Mouse (Mus musculus) T-helper 1 cell (primary cell): ENCODE results near the gene 9230104L09Rik.

ENCODE experiments used
- in situ Hi-C: fragments of 300-600 bp; cut with MboI, MseI; formaldehyde crosslinking; loops from one replicate; pipeline ENCODE4 v1.15.1; 2025; ENCODE audit warnings: high pct_unique_total_duplicates

9230104L09Rik gene

DNA sequence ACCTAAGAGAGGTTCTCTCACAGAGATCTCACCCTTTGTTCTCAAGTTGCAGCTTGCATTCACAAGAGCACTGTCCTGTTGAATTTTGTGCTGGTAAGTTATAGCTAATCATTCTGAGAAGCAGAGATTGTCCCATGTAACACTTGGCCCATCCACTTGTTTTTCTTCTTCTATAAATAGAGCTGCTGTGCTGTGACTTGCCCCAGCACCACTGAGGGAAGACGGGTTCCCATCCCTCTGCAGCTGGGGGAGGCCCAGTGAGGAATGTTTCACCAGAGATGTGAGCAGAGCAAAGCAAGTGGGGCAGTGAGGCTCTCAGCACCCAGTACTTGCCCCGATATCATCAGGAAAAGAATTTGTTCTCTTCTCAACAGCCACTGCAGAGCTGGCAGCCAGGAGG, at the start of gene 9230104L09Rik:
Gene 9230104L09Rik, minus strand, starts transcription at position 73 of the 400 bp plus-strand sequence.
- in situ Hi-C loops = no loop called here

DNA sequence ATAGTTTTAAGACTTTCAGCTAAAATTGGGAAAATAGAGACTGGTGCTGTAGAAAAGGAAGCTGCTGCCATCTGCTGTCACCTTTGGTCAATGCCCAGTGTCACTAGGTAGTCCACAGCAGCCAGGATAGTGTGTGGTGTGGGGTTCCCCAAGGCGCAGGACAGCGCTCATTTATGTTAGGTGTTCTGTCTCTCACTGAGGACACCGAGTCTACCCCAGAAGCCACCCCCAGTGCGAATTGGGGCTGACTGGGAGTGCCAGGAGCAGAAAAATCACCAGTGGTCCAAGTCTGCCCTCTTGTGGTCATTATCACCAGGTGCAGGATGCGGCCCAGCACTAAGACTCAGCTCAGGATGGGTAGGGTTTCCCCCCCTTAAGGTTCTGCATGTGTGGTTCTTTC, 37.4 kb upstream of the 9230104L09Rik start:
- in situ Hi-C loops = loop anchor here (5.0 to 10.0 kb wide), 2 partner anchors 50 to 147 kb away; partner anchors contain the start of gene Cstl1

DNA sequence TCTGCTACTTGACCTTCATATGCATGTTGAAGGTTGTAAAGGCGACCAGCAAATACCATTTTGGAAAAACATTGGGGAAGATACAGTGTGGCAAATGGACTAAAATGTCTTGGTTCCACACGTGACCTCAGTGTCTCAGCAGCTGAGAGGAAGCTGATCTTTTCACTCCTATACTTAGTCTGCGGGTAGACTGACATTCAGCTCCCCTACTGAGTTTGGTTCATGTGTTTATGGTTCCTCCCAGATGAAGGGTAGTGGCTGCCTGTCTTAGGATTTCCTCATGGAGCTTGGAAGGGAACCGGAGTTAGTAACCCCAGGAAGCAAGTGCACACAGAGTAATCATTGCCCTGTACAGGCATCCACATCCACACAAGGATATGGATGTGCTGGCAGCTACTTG, 35.5 kb upstream of the 9230104L09Rik start:
- in situ Hi-C loops = loop anchor here (5.0 to 10.0 kb wide), 2 partner anchors 48 to 146 kb away; partner anchors contain the start of gene Cstl1

DNA sequence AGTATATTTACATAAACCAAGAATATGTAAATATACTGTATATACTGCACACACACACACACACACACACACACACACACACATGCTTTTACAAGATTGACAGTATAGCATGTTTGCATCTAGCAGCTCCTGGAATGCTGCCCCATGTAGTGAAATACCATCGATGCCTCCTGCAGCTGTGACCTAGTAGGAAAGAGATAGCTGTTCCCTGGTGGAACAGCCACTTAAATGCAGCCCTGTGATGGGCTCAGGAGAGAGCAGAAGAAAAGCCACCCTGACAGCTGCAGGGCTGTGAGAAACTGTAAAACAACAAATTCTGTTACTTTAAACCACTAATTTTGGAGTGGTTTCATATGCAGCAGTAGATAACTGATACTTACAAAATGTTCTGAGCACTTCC, 31.4 kb upstream of the 9230104L09Rik start:
- in situ Hi-C loops = loop anchor here (5.0 kb wide), 1 partner anchor 209 kb away; no protein-coding TSS in a partner anchor

DNA sequence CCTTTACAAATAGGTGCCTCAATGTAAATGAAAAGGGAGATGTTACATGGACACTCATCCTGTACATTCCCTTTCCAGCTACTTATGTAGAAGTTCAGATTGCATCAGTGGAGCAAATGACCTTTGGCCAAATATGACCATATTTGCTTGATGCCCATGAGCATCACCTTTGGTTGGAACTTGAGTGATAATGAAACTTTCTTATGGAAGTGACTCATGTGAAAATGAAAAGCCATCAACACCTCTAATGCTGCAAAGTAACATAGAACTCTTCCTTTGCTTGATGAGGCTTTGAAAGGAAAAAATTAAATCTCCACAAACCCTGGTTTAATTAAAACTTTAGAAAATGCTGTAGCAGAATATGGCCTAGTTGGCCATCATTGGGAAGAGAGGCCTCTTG, 28.3 kb upstream of the 9230104L09Rik start:
- in situ Hi-C loops = no loop called here

DNA sequence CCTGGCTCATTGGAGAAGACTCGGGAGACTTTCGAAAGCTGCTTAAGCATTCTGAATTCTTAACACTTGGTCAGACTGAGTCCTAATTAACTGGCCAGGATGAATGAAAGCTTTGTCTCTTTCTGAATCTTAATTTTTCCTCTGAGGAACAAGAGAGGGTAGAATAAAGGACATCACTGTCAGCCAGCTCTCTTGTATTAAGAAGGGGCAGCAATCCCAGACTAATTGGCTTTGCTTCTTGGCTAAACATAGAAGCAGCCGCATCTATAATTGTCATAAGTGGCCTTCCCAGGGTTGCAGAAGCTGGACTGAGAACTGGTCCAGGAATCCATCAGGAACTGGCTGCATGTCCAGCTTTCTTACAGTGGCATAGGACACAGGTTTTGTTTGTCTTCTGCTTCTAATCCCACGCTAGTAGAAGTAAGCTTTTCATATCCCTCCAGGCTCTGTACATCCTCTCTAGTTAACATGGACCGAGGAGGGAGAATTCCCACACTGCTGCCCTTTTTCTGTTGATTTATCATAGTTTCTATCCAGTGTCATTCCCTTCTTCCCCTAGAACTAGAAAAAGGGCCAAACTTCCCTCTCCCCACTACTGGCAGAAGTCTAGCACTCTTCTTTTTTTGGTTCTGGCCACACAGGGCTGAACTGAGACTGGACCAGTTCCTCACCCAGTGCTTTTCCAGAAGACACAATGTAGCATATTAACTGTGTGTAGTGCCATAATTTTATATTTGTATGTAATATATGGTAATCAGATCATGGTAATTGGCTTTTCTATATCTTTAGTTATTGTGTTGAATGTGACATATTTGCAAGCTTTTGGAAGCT, 25.4 kb upstream of the 9230104L09Rik start:
- in situ Hi-C loops = no loop called here

DNA sequence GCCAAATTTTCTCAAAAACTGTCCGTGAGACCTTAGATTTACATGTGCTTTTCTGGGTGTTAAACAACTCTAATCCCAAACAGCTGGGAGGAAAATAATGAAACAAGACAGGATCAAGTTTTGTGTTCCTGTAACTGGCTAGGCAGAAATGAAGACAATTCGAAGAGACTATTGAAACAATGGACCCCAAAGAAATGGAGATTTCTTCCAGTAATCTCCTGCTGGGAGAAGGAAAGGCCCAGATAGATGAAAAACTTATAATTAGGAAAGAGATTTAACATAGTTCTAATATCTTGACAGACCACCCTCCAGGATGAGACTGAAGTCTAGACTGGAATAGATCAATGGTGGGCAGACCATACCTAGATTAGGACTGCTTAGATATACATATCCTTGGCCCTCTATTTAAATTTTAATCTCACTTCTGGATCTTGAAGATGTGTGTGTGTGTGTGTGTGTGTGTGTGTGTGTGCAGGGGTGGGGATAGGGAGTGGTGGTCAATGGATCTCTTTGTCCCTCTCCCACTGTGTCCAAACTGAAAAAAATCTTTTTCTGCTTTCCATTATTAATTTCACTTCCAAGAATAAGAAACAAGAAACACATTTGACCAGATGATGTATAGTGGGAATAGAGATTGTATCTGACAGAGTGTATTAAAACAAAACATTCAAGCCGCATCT, 24.6 kb upstream of the 9230104L09Rik start:
- in situ Hi-C loops = no loop called here

DNA sequence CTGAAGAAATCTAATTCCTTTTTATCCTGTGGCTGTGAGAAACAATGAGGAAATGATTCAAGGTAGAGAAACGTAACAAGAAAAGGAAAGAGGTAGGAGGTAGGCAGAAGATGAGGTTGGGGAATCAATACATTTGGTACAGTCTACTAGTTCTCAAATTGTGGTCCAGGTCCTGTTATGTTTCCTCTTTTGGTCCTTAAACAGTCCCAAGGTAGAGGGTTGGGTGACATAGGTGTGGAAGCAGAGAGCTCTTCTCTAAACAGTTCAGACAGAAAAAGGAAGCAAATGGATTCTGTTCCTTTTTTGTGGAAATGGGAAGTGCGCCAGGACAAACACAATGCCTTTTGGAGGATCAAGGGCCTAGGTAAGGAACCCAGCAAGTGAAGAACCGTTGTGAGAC, 24.0 kb upstream of the 9230104L09Rik start:
- in situ Hi-C loops = no loop called here

DNA sequence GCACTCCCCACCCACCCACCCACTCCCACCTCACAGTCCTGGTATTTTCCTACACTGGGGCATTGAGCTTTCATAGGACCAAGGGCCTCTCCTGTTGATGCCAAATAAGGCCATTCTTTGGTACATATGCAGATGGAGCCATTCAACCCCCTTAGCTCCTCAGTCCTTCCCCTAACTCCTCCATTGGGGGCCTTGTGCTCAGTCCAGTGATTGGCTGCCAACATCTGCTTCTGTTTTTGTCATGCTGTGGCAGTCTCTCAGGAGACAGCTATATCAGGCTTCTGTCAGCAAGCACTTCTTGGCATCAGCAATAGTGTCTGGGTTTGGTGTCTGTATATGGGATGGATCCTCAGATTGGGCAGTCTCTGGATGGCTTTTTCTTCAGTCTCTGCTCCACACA, 19.9 kb upstream of the 9230104L09Rik start:
- in situ Hi-C loops = no loop called here

DNA sequence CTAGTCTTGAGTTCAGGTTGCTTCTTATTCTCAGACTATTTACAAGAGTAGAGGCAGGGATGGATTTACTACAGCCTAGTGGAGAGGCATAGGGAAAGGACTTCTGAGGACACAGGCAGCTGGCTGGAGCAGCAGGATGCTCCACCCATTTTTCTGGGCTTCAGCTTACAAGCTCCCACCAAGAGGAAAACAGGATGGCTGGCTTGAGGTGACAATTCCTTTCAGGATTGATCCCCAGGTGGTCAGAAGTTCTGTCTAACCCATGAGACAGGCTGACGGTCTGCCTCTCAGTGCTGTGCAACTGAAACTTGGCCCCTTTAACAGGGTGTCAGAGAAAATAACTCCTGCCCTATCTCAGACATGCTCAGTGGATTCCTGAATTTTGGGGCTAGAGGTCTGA, 14.4 kb upstream of the 9230104L09Rik start:
- in situ Hi-C loops = loop anchor here (10.0 kb wide), 1 partner anchor 204 kb away; the partner anchor contains the start of gene Nxt1

DNA sequence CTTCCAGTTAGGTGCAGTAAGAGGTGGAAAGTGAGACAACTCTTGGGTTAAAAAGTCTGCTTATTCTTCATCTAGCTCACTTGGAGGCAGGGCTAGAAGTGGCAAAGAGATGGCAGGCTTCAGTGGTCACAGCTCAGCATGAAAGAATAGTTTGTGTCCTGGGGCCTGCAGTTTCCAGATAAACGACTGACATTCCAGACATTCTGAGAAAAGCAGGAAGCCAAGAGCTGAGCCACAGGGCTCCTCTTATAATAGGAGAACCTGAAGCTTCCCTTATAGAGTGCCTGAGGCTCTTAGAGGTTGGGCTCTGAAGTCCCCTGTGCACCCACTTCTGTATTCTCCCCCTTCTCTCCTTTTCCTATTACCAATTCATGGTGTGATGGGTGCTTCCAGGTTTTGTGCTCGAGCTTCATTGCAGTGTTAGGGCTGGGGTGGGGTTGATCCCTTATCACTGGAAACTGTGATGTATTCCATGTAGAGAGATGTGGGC, 13.8 kb upstream of the 9230104L09Rik start:
- in situ Hi-C loops = loop anchor here (10.0 kb wide), 1 partner anchor 204 kb away; the partner anchor contains the start of gene Nxt1

DNA sequence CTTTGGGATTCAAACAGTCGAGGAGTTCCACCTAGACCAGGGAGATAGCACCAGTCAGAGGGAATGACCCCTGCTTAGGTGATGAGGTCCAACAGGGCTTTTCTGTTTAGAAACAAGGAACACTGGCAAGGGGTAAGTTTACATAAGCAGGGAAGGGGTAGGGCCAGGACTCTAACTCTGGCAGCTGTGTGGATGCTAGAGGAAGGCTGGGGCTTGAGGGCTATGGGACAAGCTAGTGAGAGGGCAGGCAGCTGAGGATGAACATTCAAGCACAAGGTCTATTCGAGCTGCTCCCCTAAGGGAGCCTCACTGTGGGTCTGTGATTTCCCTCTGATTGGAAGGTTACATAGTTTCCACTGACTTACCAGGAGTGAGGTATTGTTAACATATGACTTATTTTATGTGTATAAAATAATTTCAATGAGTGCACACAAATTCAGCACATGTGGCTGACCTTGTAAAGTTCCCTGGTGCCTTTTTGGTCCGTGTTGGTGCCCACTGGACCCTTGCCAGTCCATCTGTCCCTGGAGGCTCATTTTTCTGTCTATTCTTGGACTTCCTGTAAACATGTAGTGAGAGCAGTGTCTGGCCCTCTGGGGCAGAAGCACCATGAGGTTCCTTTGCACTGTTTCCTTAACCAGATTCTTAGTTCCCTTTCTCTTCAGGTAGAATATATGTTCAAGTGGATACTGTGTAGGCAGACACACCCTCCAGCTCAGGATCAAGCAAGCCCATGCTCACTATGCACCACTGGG, 12.4 kb upstream of the 9230104L09Rik start:
- in situ Hi-C loops = loop anchor here (10.0 kb wide), 1 partner anchor 202 kb away; the partner anchor contains the start of gene Nxt1

DNA sequence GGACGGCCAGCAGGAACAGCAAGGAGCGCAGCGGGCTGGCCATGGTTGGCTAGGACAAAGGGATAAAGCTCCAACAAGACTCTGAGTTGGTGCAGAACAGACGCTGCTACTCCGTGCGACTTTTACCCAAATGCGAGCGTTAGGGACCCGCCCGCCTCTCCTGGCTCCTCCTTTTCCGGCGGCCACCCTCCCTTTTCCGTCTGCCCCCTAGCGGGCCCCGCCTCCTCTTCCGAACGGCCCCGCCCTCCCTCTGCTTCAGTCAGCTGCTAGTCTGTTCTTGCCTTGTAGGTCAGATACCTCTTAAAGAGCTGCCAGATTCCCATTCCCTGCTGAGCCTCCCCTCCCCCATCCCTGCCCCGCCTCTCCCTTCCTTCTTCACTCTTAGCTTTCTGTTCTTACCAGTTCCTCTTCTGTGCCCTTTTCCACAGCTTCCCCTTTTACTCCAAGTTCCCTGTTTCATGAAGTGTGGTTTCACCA, 10.5 kb upstream of the 9230104L09Rik start, which contains the start of gene Cst3:
Gene Cst3, minus strand, starts transcription at position 358 of the 477 bp plus-strand sequence.
- in situ Hi-C loops = loop anchor here (10.0 kb wide), 1 partner anchor 201 kb away; the partner anchor contains the start of gene Nxt1

DNA sequence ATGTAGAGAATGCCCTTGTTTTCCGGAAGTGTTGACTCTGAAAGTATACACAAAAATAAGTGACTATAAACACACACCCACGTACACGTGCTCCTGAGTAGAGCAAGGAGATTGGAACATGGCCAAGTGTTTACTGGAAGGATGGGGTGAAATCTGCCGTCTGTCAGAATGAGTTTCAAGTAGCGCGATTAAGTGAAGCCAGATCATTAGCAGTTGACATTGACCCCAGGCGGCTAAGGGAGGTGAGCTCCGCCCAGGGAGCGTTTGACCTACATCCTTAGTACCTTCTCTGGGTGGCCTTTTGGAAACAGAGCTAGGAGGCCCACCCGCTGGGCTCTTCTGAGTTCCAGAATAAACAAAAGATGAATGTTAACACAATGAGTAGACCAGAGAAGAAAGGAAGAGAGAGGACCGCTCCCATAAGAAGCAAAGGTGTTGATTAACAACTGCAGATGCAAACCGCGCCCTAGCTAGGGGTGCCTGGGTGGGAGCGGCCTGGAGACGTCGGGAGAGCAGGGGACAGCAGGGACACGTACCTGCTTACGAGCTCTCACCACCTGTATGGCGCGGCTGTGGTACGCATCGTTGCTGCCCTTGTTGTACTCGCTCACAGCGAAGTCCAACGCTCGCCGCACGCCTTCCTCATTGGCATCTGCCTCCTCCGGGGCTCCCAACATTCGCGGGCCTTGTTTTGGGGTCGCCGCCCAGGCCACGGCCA, 9.9 kb upstream of the 9230104L09Rik start:
- in situ Hi-C loops = loop anchor here (5.0 to 10.0 kb wide), 2 partner anchors 200 to 1273 kb away; partner anchors contain the start of gene Nxt1

DNA sequence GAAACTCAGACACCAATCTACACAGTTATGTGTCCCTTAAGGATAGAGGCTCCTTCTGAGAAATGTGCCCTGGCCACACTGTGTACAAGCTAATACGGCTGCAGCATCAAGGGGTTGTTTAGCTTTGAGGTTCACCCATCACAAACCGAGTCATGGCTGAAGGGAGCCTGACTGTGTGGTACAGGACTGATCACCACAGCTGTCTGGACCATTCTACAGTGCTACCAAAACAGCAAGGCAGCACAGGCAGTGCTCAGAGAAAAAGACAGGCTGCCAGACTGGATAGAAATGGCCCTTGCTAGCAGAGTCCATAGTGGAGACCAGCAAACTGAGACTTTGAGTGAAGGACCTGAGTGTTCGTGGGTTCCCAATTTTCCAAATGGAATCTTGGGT, 9.4 kb upstream of the 9230104L09Rik start:
- in situ Hi-C loops = loop anchor here (5.0 to 10.0 kb wide), 2 partner anchors 199 to 1273 kb away; partner anchors contain the start of gene Nxt1

DNA sequence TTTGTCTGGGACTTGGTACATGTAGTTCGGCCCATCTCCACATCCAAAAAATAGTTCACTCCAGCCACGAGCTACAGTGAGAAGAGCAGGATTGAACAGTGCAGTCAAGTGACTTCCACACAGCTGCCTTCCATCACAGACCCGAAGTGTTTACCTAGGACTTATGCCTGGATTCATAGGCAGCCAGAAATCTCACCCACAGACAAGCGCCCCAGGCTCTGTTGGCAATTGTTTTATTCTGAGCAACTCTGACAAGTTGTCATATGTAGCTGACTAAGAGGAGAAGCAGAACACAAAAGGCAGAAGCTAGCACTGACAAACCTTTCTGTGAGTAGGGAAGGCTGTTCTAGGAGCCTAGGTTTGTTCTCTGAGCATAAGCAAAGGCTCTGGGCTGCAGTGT, 8.0 kb upstream of the 9230104L09Rik start:
- in situ Hi-C loops = loop anchor here (5.0 to 10.0 kb wide), 2 partner anchors 198 to 1274 kb away; partner anchors contain the start of gene Nxt1

DNA sequence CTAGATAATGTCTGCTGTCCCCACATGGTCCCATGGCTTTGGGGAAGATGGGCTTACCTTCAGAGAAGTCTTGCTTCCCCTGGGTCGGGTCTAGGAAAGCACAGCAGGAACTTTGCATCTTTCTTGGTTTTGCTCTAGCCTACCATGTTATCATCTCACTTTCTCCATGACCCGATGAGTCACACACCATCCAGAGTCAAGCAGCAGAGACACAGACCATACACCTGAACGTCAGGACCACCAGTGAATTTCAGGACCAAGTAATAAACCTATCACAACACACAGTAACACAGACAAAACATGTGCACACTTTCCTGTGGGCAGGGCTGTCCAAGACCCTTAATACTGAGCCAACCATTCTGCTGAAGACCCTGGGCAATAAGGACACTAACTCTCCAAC, 5.7 kb upstream of the 9230104L09Rik start:
- in situ Hi-C loops = loop anchor here (5.0 to 10.0 kb wide), 2 partner anchors 196 to 1277 kb away; partner anchors contain the start of gene Nxt1

DNA sequence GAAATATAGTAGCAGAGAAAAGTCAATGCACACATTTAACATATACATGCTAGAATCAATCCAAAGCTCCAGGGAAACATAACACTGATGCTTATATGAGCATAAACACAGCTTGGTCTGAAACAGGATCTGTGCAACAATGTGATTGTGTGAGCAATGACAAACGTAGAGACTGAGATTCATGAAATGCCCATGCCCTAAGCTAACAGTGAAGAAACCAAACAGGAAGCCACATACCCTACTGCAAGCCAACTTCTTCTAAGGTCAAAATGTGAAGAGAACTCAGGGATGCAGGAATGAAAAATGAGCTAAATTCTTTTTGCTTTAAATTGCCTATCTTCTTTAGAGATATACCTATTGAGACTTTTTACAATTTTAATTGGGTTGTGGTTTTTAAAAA, 4.1 kb upstream of the 9230104L09Rik start:
- in situ Hi-C loops = no loop called here

DNA sequence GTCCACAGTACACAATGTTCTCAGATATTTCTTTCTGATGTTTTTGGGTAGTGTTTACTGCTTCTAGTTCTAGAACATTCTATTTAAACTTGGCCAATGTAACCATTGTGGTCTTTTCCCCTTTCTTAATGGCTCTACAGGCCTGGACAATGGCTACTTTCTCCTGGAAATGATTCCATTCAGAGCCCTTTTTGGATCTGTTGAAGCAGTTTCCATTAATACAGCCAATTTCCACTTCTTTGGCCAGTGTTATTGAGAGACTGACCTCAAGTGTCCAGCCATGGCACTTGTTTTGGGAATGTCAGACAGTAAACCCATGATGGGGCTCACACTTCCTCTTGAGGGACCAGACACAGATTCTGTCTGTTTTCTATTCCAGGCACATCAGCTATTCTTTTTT, 3.1 kb downstream of the 9230104L09Rik start:
- in situ Hi-C loops = no loop called here

DNA sequence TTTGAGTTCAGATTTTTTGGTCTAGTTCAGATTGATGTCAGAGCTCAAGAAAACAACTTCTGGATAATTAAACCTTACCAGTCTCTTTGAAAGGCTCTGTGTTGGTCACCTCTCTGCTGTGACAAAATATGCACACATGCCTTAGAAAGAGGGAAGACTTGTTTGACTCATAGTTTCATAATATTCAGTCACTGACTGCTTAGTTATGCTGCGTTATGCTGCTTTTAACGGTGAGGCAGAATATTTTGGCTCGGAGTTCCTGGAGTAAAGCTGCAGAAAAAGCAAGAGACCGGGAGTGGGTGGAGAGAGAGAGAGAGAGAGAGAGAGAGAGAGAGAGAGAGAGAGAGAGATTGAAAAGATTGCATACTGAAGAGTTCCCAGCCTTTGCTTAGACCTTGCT, 3.8 kb downstream of the 9230104L09Rik start:
- in situ Hi-C loops = no loop called here
